8 mouse cellular contexts compared by ENCODE assay signal in genomic region chr11:100622714-100623113, GRCm38 (mm10). TPM values are rescaled to one million over a fixed set of nuclear protein-coding genes. Genes with fewer than 3 reads are reported as not detected.
DNase-seq lines count a peak whose midpoint lies in the region; ATAC-seq and TF ChIP-seq lines count a peak whose summit lies in the region.

No protein-coding gene starts in this region.

- WGBS in hindbrain, embryonic 16.5 days: under 1% methylated on average over 24 of the region's 24 CpGs

- peak overlapping the region; percentile 53 for H3K4me3 ChIP-seq in hindbrain, embryonic 16.5 days (ENCODE audit: low read length)
- H3K4me3 ChIP-seq in left cerebral cortex, adult 2 months: peak overlapping the region; percentile 69

- H3K4me1 ChIP-seq in hindbrain, embryonic 16.5 days (ENCODE audit: control insufficient read depth, insufficient read depth, low read depth, low read length): peaks cover 17% of the 10 kb centered on the region

- H3K36me3 ChIP-seq in hindbrain, embryonic 16.5 days (ENCODE audit: control insufficient read depth, insufficient read depth, low read length): peaks cover 18% of the 10 kb centered on the region

- peak overlapping the region; percentile 81 for H3K27ac ChIP-seq in hindbrain, embryonic 16.5 days (ENCODE audit: low read depth, low read length)
- peak overlapping the region; percentile 91 for H3K27ac ChIP-seq in left cerebral cortex, adult 2 months

- peak; percentile 93 for DNase-seq in T-cell, adult 2 months (ENCODE audit: low spot score)
- DNase-seq in cerebellum, postnatal 36 days: peak; percentile 96 to 97
- peak; percentile 97 for DNase-seq in frontal cortex, postnatal 36 days (ENCODE audit: low spot score in 2 of 2)
- peak; percentile 96 to 97 for DNase-seq in left cerebral cortex, adult 2 months (ENCODE audit: extremely low spot score in 1 of 2, low spot score in 2 of 2)
- peak; percentile 98 for DNase-seq in right cerebral cortex, adult 2 months (ENCODE audit: low spot score in 2 of 2)
- peak; percentile 95 for DNase-seq in urinary bladder, postnatal 14 days (ENCODE audit: low spot score)

- intact Hi-C loops in left cerebral cortex, adult 2 months (cut with DNase I): no loop called here

- H3K9ac ChIP-seq in hindbrain, embryonic 16.5 days (ENCODE audit: low read depth, low read length): peak overlapping the region; percentile 75

- H3K9me3 ChIP-seq in hindbrain, embryonic 16.5 days (ENCODE audit: control insufficient read depth, low read length): no peaks in the 10 kb centered on the region

- H3K27me3 ChIP-seq in hindbrain, embryonic 16.5 days (replicated peaks; ENCODE audit: control insufficient read depth, insufficient read depth, low read length): no peaks in the 10 kb centered on the region

- TF ChIP-seq CTCF in left cerebral cortex, adult 2 months (IDR thresholded peaks at IDR 0.05): peak; percentile 99

- peak overlapping the region; percentile 47 for H3K4me2 ChIP-seq in hindbrain, embryonic 16.5 days (ENCODE audit: low read length)

- ATAC-seq in hindbrain, embryonic 16.5 days: peak; percentile 65
- peak; percentile 63 for ATAC-seq in megakaryocyte, adult 5-6 weeks (ENCODE audit: poor library complexity, severe bottlenecking)

RNA-seq across cellular contexts. Expression of gene Dnajc7, which starts 2.7 kb away (rescaled TPM):
- polyA plus RNA-seq in hindbrain, embryonic 16.5 days (2015; fragmentation: Nextera tagmentation; extraction: Ambion mirVana): 290 and 293 TPM in 2 replicates
- total RNA-seq in left cerebral cortex, adult 2 months (2021): 100 to 1,000 TPM; 248 to 263 TPM
- 98.1 and 124 TPM in 2 replicates for total RNA-seq in megakaryocyte, adult 5-6 weeks (2015)
- total RNA-seq in megakaryocyte, adult 5-6 weeks (2017): 145 and 172 TPM in 2 replicates

RNA-seq across cellular contexts. Expression of gene Nkiras2, which starts 3.7 kb away (rescaled TPM):
- polyA plus RNA-seq in hindbrain, embryonic 16.5 days (2015; fragmentation: Nextera tagmentation; extraction: Ambion mirVana): 99.1 and 103 TPM in 2 replicates
- 10 to 100 TPM; 13.2 to 13.6 TPM for total RNA-seq in left cerebral cortex, adult 2 months (2021)
- 47.7 and 52.7 TPM in 2 replicates for total RNA-seq in megakaryocyte, adult 5-6 weeks (2015)
- total RNA-seq in megakaryocyte, adult 5-6 weeks (2017): 36.0 and 45.5 TPM in 2 replicates

RNA-seq across cellular contexts. Expression of gene Cnp, which starts 48.0 kb away (rescaled TPM):
- 72.6 and 85.0 TPM in 2 replicates for polyA plus RNA-seq in hindbrain, embryonic 16.5 days (2015; fragmentation: Nextera tagmentation; extraction: Ambion mirVana)
- total RNA-seq in left cerebral cortex, adult 2 months (2021): 100 to 1,000 TPM; 117 to 121 TPM
- total RNA-seq in megakaryocyte, adult 5-6 weeks (2015): 9.5 and 11.3 TPM in 2 replicates
- total RNA-seq in megakaryocyte, adult 5-6 weeks (2017): 22.2 and 23.9 TPM in 2 replicates

Comparison
In these comparisons a context has a peak if more than half of its experiments do, and no peak if none do; other contexts are left out.
1. Peak in every context shown above with its lines: DNase-seq, ATAC-seq, H3K4me3 ChIP-seq and H3K27ac ChIP-seq.
2. RNA of gene Cnp, which starts 48.0 kb away (total RNA-seq): 117 to 121 TPM in left cerebral cortex, adult 2 months; 9.5 to 23.9 TPM in megakaryocyte, adult 5-6 weeks; every median in the first group is over 4 times any median in the second.